Mouse (Mus musculus): ENCODE measurements around the gene Ube2e3.

Gene Ube2e3

DNA sequence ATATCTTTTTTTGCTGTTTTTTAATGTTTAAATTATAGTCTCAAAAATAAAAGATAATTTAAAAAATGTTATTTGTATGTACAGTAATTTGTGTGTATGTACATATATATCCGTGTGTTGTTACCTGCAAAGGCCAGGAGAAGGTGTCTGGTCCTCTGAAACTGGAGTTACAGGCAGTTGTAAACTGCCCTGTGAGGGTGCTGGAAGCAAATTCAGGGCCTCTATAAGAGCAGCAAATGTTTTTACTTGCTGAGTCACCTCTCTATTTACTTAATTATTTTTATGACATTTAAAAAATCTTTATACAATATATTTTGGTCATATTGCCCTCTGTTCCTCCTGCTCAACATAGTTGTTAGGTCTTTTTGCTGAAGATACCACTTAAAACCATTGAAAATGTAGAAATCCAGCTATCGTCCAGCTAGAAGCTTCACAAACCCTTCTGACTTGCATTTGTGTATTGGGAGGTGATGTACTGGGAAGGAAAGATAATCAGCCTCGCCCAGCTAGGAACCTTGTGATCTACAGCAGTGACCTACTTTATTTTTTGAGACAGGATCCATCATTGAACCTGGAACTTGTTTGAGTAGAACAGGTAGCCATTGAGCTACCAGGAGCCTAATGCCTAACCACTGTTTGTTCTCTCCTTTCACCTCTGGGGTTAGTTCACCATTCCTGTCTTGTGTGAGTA, 15.0 kb downstream of the Ube2e3 start:
- no peak for DNase-seq

DNA sequence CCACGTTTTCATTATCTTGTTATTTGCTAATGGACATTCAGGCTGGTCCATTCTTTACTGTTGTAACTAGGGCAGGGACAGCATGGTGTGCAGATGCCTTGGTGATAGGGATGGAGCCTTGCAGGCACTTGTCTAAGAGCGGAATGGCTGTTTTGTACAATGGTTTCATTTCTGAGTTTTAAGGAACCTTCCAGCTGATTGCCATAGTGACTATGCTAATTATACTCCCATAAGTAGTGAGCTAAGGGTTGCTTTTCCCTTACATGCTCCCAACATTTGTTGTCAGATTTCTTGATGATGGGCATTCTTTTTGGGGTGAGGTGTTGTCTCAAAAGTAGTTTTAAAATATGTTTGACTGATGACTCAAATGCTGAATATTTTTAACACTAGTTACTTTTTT, 18.5 kb downstream of the Ube2e3 start:
- DNase-seq = no peak

GRCm38 (mm10) chr2:78888190-78888589, 20.3 kb downstream of the Ube2e3 start:
- DNase-seq = no peak

DNA sequence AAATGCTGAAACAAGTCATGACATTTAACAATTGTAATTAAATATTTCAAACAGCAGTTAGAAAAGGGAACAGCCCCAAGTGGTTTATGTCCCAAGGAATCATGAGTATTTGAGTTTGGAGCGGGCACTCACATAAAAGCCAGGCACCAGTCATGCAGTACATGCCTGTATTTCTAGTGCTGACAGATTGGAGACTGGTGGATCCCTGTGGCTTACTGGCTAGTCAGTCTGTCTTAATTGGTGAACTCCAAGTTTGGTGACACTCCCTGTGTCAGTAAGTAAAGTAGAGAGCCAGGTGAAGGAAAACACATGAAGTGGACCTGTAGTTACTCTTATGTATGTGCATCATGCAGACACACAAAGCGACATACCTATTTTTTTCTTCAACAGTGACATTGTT, 27.3 kb downstream of the Ube2e3 start:
- DNase-seq = no peak

DNA sequence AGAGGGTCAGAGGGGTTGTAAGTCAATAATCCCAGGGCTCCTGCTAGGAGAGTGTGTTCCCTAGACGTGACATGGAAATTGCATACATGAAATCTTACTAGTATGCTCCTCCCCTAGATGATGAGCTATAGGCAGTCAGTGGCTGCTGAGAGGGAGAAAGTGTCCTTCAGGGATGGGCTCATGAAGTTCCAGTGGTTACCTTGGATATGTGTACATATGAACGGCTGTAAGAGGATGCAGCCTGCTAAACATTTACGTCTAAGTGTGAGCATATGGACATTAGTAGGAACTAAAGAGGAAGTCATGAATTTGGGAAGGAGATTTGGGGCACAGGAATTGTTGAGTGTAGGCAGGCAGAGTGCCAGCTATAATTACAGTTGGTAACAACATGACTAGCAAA, 38.0 kb downstream of the Ube2e3 start:
- DNase-seq = peak; percentile 29

DNA sequence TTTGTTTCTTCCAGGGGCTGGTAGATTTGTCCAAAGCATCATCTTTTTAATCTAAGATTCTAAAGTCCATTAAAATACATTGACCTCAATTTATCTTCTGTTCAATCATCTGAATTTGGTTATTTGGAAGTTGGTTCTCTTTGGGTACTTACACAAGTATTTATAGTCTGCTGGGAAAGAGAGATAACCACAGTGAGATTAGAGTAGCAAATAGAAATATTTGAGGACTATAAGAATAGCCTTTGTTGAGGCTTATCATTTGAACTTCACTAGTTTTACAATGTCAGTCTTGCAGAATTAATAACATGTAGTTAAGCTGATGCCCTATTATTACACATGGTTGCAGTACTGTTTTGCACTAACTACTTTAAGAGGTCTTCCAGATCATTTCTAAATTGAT, 43.6 kb downstream of the Ube2e3 start:
- no peak for DNase-seq

GRCm38 (mm10) chr2:78914861-78915260, 46.9 kb downstream of the Ube2e3 start:
- peak; percentile 53 for DNase-seq

DNA sequence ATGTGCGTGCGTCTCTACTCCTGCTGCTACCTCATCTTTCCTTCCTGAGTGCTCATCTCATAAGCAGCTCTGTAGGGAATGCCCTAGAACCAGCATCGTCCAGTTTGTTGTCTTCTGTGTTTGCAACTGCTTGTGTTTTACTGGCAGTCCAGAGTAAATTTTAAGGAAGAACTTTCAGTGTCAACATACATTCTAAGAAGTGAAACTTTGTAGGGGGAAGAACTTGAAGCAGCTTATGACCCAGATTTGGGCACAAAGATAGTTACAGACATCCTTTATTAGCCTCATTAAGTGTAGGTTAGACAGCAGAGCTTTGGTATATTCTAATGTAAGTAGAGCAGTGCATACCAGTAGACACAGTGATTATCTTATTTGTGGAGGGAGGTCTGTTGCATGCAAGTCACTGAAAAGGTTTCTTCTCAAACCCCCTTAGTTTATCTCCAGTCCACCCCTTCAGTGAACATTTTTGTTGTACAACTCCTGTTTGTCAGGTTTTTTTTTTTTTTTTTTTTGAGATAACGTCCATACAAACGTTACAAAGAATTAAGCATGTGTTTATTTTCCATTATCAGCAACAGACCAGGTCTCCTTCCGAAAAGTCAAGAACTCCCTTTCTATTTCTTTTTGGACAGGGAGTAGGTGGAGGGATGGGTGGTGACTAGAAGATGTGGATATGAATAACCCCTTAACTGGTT, 55.2 kb downstream of the Ube2e3 start:
- no peak for DNase-seq

GRCm38 (mm10) chr2:78925807-78926206, 57.9 kb downstream of the Ube2e3 start:
- no peak for DNase-seq

GRCm38 (mm10) chr2:78927625-78928024, 59.7 kb downstream of the Ube2e3 start:
- no peak for DNase-seq

GRCm38 (mm10) chr2:78928080-78928479, 60.2 kb downstream of the Ube2e3 start:
- no peak for DNase-seq

- DNase-seq = no peak
Observed at GRCm38 (mm10) chr2:78931358-78931757, 63.4 kb downstream of the Ube2e3 start.

DNA sequence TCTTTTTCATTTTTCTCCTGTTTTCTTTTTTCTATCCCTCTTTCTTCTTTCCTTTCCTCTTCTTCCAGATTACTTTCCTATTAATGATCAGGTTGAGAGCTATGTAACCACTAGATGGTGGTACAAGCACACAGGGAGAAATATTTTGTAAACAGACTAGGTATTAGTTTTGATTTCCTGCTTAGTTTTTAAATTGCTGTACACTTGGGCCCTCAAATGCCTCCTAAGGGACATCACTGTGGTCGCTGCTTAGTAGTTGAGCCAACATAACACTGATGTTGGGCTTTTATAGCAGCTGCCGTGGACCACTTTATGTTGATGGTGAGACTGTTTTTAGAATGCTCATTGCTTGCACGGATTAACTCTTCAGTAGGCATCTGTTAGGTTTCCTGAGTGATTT, 91.5 kb downstream of the Ube2e3 start:
- peak; percentile 58 for DNase-seq

DNA sequence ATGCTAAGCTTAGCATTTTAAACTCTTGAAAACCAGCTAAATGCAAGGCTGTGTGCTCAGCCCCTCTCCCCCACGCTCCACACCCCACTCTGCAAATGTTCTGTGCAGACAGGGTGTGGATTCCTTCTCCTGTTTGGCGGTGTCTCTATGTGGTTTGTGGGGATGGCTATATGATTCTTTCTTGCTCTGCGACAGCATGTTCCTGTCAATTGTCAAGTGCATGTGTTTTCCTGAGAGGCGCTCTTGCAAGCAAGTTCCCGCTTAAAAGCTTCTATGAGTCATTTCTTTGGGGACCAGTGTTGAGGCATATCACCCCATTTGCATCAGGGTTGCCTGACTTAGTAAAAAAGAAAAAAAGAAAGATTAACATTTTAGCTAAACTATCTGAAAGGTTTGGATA, 92.4 kb downstream of the Ube2e3 start:
- DNase-seq = no peak

GRCm38 (mm10) chr2:78961023-78961422, 93.1 kb downstream of the Ube2e3 start:
- DNase-seq = peak; percentile 12

DNA sequence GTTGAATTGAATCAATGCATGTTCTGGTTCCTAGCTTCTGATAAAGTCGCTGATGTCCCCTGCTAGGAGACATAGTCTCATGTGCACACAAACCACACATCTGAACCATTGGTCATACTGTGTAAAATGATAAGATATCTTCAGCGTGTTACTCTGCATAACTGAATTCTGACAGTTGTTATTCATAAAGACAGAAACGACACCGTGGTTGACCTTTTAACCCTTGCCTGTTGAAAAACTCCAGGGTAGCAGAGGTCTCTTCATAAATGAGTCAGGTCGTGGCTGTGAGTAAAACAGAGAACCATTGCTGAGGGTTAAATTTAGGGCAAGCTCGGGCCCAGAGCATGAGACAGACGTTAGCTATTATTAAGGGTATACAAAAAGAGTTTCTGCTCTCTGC, 93.7 kb downstream of the Ube2e3 start:
- DNase-seq = no peak

GRCm38 (mm10) chr2:78964995-78965394, 97.1 kb downstream of the Ube2e3 start:
- DNase-seq = no peak

DNA sequence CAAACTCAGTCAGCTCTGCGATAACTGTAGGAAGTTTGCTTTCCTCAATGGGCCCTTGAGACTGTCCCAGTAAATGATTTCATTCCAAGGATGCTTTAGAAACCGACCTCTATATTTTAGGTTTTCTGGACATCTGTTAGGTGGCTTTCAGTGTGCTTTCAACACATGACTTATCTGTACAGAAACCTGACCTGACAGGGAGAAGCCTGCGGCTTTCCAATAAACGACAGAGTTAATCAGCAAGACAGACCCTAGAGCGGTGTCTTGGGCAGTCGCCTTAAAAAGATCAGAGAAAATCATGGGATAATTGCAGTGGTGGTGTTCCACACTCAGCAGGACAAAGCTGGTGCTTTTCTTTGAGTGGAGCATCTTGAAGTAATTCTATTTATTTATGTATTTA, 97.5 kb downstream of the Ube2e3 start:
- DNase-seq = no peak

GRCm38 (mm10) chr2:78970088-78970487, 102.2 kb downstream of the Ube2e3 start:
- DNase-seq = no peak

Measured in cerebellum, adult 9-10 months (tissue).